Mouse (Mus musculus) granulocyte monocyte progenitor cell, adult 5-6 weeks (primary cell): ENCODE data around the gene Epor. TPM values are rescaled to one million over a fixed set of nuclear protein-coding genes. Genes with fewer than 3 reads are reported as not detected.

Experiments used
- ATAC-seq: replicated peaks from 2 replicates; pipeline ENCODE4 v1.8.0; 2016; ENCODE audit warnings: mild to moderate bottlenecking, moderate TSS enrichment, inconsistent platforms; ENCODE audit not compliant: poor library complexity, severe bottlenecking
- total RNA-seq, 2 experiments: library from RNA; stranded (forward) in 1 of 2; stranded (reverse) in 1 of 2; fragments of 200-712, 200-1000 nt in 1 of 2; fragments of >200 nt in 1 of 2; fragmentation: Nextera tagmentation in 1 of 2; gene quantifications; 2 replicates each; pipeline ENCODE4 v1.2.3; 2014 to 2017

Epor gene
- total RNA-seq, 2 experiments from 2014 or later: 0.21 to 0.77 TPM

DNA sequence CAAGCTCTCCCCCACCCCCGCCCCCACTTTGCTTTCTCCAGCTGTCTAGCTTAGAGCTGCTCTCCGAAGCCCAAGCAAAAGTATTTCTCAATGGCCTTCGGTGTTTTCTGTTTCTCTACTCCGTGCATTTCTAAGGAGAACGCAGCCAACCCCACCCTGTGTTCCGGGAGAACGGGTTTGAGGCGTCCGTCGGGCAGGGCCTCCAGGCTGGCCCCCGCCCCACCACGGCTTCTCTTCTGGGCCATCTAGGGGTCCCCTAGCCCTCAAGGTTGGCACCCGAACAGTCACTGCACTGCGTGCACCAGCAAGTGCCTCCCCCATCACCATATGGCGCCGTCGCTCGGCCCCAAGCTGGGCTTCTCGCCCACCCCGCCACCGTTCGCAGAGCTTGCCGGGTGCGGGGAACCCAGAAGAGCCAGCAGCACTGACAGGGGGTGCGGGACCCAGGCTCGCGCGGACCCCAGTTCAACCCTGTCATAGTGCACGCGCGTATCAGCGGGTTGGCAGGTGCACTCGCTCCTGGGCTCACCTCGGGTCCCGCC lies 45.7 kb downstream of the Epor start:
- peak; percentile 3 for ATAC-seq

DNA sequence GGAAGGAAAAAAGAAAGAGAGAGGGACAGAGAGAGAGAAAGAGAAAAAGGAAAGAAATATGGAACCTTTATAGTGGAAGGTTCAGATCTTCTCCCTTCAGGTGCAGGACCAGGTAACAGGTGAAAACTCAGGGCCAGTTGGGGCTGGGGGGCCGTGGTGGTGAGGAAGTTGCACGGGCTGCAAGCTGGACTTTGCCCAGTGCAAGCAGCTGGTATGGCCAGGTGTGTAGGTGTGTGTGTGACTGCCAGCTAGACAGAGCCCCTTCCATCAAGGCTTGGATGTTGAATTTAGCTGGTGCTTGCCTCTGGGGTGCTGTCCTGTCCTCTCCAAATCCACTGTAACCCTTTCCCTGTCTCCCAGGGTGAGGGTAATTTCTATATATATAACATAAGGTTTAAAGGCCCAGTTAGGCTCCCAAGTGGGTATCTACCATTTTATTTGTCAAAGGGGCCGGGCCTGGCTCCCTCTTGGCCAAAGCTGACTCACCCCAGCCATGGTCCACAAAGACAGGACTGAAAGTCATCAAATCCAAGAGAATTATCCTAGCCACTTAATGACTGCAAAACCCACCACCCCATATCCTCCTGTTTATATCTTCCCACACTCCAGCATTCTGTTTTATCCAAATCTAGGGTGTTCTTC lies 46.3 kb downstream of the Epor start:
- ATAC-seq: no peak

DNA sequence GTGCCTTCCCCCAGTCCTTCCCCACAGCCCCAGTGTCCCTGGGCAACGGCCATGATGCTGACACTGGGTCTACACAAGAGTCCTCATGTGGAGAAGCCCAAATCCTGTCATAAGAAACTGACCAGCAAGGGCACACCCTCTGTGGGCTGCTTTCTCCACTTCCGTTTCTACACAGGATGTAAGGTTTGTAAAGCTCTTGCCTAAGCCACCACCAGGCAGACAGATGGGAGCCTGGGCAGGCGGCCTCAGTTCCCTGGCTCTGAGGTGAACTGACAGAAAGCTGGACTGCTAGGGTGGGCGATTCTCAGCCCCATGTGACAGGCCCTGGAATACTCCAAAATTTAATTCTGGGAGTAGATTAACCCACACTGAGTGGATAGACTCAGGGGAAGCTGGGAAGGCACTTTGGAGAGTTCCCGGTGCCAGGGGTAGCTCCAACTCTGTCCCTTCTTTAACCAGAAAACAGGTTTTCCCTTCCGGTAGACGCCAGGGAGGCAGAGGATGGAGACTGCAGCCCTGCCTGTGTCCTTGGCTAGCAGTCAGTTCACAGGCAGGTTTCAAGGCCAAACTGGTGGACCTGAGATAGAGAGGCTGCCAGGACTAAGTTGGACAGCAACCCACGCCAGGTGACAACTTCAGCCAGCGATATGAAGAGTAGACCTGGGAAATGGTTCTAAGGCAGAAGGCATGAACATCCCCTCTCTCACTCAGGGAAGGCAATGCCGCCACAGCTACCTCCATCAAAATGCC lies 53.7 kb downstream of the Epor start:
- peak; percentile 94 for ATAC-seq

Other genes with a start within 250 kb of the Epor start
- 8.9 and 9.0 TPM in 2 replicates for gene Ldlr, start 240.0 kb downstream of the Epor start, total RNA-seq (2014; fragmentation: Nextera tagmentation)
- 13.1 and 15.5 TPM in 2 replicates for gene Ldlr, start 240.0 kb downstream of the Epor start, total RNA-seq (2017)
- 31.4 and 46.5 TPM in 2 replicates for gene Spc24, start 203.2 kb downstream of the Epor start, total RNA-seq (2014; fragmentation: Nextera tagmentation)
- 117 and 138 TPM in 2 replicates for gene Spc24, start 203.2 kb downstream of the Epor start, total RNA-seq (2017)
- gene Kank2, start 164.8 kb downstream of the Epor start, total RNA-seq (2014; fragmentation: Nextera tagmentation): 1.5 and 2.1 TPM in 2 replicates
- 0.78 and 1.6 TPM in 2 replicates for gene Kank2, start 164.8 kb downstream of the Epor start, total RNA-seq (2017)
- gene Angptl8, start 128.0 kb downstream of the Epor start, total RNA-seq (2014; fragmentation: Nextera tagmentation): 1.5 and 3.0 TPM in 2 replicates
- 1.4 TPM in 1 of 2 replicates, not detected in the other for gene Angptl8, start 128.0 kb downstream of the Epor start, total RNA-seq (2017)
- 4.2 TPM in 2 replicates for gene Dock6, start 110.9 kb downstream of the Epor start, total RNA-seq (2014; fragmentation: Nextera tagmentation)
- gene Dock6, start 110.9 kb downstream of the Epor start, total RNA-seq (2017): 0.52 and 5.6 TPM in 2 replicates
- gene Rab3d, start 45.3 kb downstream of the Epor start, total RNA-seq (2014; fragmentation: Nextera tagmentation): 22.5 and 33.1 TPM in 2 replicates
- gene Rab3d, start 45.3 kb downstream of the Epor start, total RNA-seq (2017): 44.0 and 51.7 TPM in 2 replicates
- gene Ccdc159, start 36.0 kb downstream of the Epor start, total RNA-seq (2014; fragmentation: Nextera tagmentation): not detected in 2 replicates
- gene Ccdc159, start 36.0 kb downstream of the Epor start, total RNA-seq (2017): 0.69 TPM in 1 of 2 replicates, not detected in the other
- gene Tmem205, start 36.0 kb downstream of the Epor start, total RNA-seq (2014; fragmentation: Nextera tagmentation): 40.4 and 75.8 TPM in 2 replicates
- gene Tmem205, start 36.0 kb downstream of the Epor start, total RNA-seq (2017): 21.1 and 33.3 TPM in 2 replicates
- gene Plppr2, start 26.5 kb downstream of the Epor start, total RNA-seq (2014; fragmentation: Nextera tagmentation): 0.58 and 1.4 TPM in 2 replicates
- not detected in 2 replicates for gene Plppr2, start 26.5 kb downstream of the Epor start, total RNA-seq (2017)
- 7.8 and 9.9 TPM in 2 replicates for gene Swsap1, start 7.8 kb downstream of the Epor start, total RNA-seq (2014; fragmentation: Nextera tagmentation)
- gene Swsap1, start 7.8 kb downstream of the Epor start, total RNA-seq (2017): 7.6 and 8.2 TPM in 2 replicates
- gene Rgl3, start 25.9 kb upstream of the Epor start, total RNA-seq (2014; fragmentation: Nextera tagmentation): not detected in 2 replicates
- not detected in 2 replicates for gene Rgl3, start 25.9 kb upstream of the Epor start, total RNA-seq (2017)
- not detected in 2 replicates for gene Ccdc151, start 39.1 kb upstream of the Epor start, total RNA-seq (2014; fragmentation: Nextera tagmentation)
- gene Ccdc151, start 39.1 kb upstream of the Epor start, total RNA-seq (2017): not detected in 2 replicates
- 61.4 and 68.4 TPM in 2 replicates for gene Prkcsh, start 39.3 kb upstream of the Epor start, total RNA-seq (2014; fragmentation: Nextera tagmentation)
- gene Prkcsh, start 39.3 kb upstream of the Epor start, total RNA-seq (2017): 127 and 144 TPM in 2 replicates
- not detected in 2 replicates for gene Elavl3, start 88.5 kb upstream of the Epor start, total RNA-seq (2014; fragmentation: Nextera tagmentation)
- gene Elavl3, start 88.5 kb upstream of the Epor start, total RNA-seq (2017): 0.31 TPM in 1 of 2 replicates, not detected in the other
- not detected in 2 replicates for gene Gm49318, start 107.8 kb upstream of the Epor start, total RNA-seq (2014; fragmentation: Nextera tagmentation)
- not detected in 2 replicates for gene Gm49318, start 107.8 kb upstream of the Epor start, total RNA-seq (2017)
- 6.2 and 8.7 TPM in 2 replicates for gene Zfp653, start 107.9 kb upstream of the Epor start, total RNA-seq (2014; fragmentation: Nextera tagmentation)
- gene Zfp653, start 107.9 kb upstream of the Epor start, total RNA-seq (2017): 5.8 and 9.3 TPM in 2 replicates
- gene Ecsit, start 121.9 kb upstream of the Epor start, total RNA-seq (2014; fragmentation: Nextera tagmentation): 21.1 and 29.5 TPM in 2 replicates
- 28.2 and 30.3 TPM in 2 replicates for gene Ecsit, start 121.9 kb upstream of the Epor start, total RNA-seq (2017)
- gene Cnn1, start 135.7 kb upstream of the Epor start, total RNA-seq (2014; fragmentation: Nextera tagmentation): not detected in 2 replicates
- not detected in 2 replicates for gene Cnn1, start 135.7 kb upstream of the Epor start, total RNA-seq (2017)
- gene Elof1, start 153.7 kb upstream of the Epor start, total RNA-seq (2014; fragmentation: Nextera tagmentation): 93.9 and 132 TPM in 2 replicates
- gene Elof1, start 153.7 kb upstream of the Epor start, total RNA-seq (2017): 47.3 and 56.3 TPM in 2 replicates
- gene Acp5, start 172.2 kb upstream of the Epor start, total RNA-seq (2014; fragmentation: Nextera tagmentation): 3.9 and 4.7 TPM in 2 replicates
- gene Acp5, start 172.2 kb upstream of the Epor start, total RNA-seq (2017): 1.6 and 4.6 TPM in 2 replicates
- gene Pigyl, start 193.3 kb upstream of the Epor start, total RNA-seq (2014; fragmentation: Nextera tagmentation): 17.3 and 28.7 TPM in 2 replicates
- gene Pigyl, start 193.3 kb upstream of the Epor start, total RNA-seq (2017): 26.6 and 29.3 TPM in 2 replicates
- gene Zfp872, start 224.6 kb upstream of the Epor start, total RNA-seq (2014; fragmentation: Nextera tagmentation): not detected in 2 replicates
- not detected in 2 replicates for gene Zfp872, start 224.6 kb upstream of the Epor start, total RNA-seq (2017)